Mouse (Mus musculus) Patski (cell line): ENCODE data around the gene Hp. TPM values are rescaled to one million over a fixed set of nuclear protein-coding genes. Genes with fewer than 3 reads are reported as not detected.

ENCODE experiments used
- ATAC-seq: fragments of 100-300 bp; one replicate; pipeline ENCODE4 v1.8.0; 2021
- CTCF ChIA-PET: fragments of 350-600 bp; sonication (Branson Sonifier 250); formaldehyde crosslinking; loops from one replicate; lab custom pipeline; 2022; ENCODE audit warnings: inconsistent platforms; lab: Charles Lee
- POLR2A ChIA-PET: fragments of 350-600 bp; sonication (Branson Sonifier 250); formaldehyde crosslinking; loops from one replicate; lab custom pipeline; 2022; ENCODE audit warnings: antibody characterized with exemption, inconsistent platforms; lab: Charles Lee
- DNase-seq: peaks from one replicate; pipeline ENCODE4 v3.0.0-alpha.2; 2011; ENCODE audit warnings: low read depth, low spot score
- H3K27me3 ChIP-seq: fragments of 371-371 bp; one replicate; pipeline ENCODE4 v1.5.1; 2021
- CTCF ChIP-seq: fragments of 100-300 bp; IDR thresholded peaks from one replicate; pipeline ENCODE4 v1.5.1; 2021
- in situ Hi-C: fragments of 300-500 bp; cut with MboI; formaldehyde crosslinking; loops from 3 replicates; pipeline ENCODE4 v1.11.1; 2018; ENCODE audit warnings: low pct_unique_long_range_greater_than_20kb, mixed read lengths
- polyA plus RNA-seq: library from polyadenylated mRNA; unstranded; gene quantifications from one replicate; pipeline ENCODE4 v1.2.3, GENCODE M21; 2021

Gene Hp
- 0.45 TPM for polyA plus RNA-seq

- no peak for DNase-seq
- in situ Hi-C loops = no loop called here
- POLR2A ChIA-PET = no interaction called here
- ATAC-seq = no peak
- TF ChIP-seq CTCF = no peak
- H3K27me3 ChIP-seq = no peaks in the 10 kb centered on the region
- CTCF ChIA-PET = no interaction called here
These were observed at the start of gene Hp for GRCm38 (mm10) chr8:109578900-109579301. Gene Hp (minus strand): TSS chr8:109579172.

GRCm38 (mm10) chr8:109628638-109629037 lies 49.7 kb upstream of the Hp start:
- in situ Hi-C loops = no loop called here
- peaks cover 7% of the 10 kb centered on the region for H3K27me3 ChIP-seq
- no peak for TF ChIP-seq CTCF
- DNase-seq (no peak), ATAC-seq (no peak)
- POLR2A ChIA-PET = no interaction called here
- CTCF ChIA-PET = no interaction called here

- ATAC-seq (no peak), DNase-seq (no peak)
- in situ Hi-C loops = no loop called here
- peaks cover 4% of the 10 kb centered on the region for H3K27me3 ChIP-seq
- ChIA-PET POLR2A (no interaction called here), CTCF (no interaction called here)
- TF ChIP-seq CTCF = no peak
These were observed 36.6 kb upstream of the Hp start for GRCm38 (mm10) chr8:109615569-109615968.

- in situ Hi-C loops = no loop called here
- ATAC-seq (no peak), DNase-seq (no peak)
- H3K27me3 ChIP-seq = peaks cover 4% of the 10 kb centered on the region
- CTCF ChIA-PET = no interaction called here
- POLR2A ChIA-PET = interaction anchor here (0.7 kb wide), 1 partner anchor 27 kb away, joined by 4 read pairs; no protein-coding TSS in a partner anchor
- peak; percentile 55 for TF ChIP-seq CTCF
These were observed 35.6 kb upstream of the Hp start, which contains the start of gene Pkd1l3 for GRCm38 (mm10) chr8:109614243-109615210. Gene Pkd1l3 (plus strand): TSS chr8:109614517.

- in situ Hi-C loops = no loop called here
- DNase-seq (no peak), ATAC-seq (no peak)
- H3K27me3 ChIP-seq = peaks cover 4% of the 10 kb centered on the region
- CTCF ChIA-PET = no interaction called here
- POLR2A ChIA-PET = interaction anchor here (0.6 kb wide), 1 partner anchor 46 kb away, joined by 4 read pairs; no protein-coding TSS in a partner anchor
- TF ChIP-seq CTCF = no peak
These were observed 30.2 kb upstream of the Hp start for GRCm38 (mm10) chr8:109609153-109609502.

- peaks cover 4% of the 10 kb centered on the region for H3K27me3 ChIP-seq
- ChIA-PET CTCF (interaction anchor here (2.9 to 3.3 kb wide), 2 partner anchors 12 to 15 kb away, joined by 10 to 19 read pairs; no protein-coding TSS in a partner anchor), POLR2A (interaction anchor here (0.6 to 1.3 kb wide), 3 partner anchors 41 to 84 kb away, joined by 3 to 4 read pairs (median 4); no protein-coding TSS in a partner anchor)
- DNase-seq (peak; percentile 61), ATAC-seq (peak; percentile 99)
- in situ Hi-C loops = no loop called here
- TF ChIP-seq CTCF = no peak
These were observed 29.5 kb upstream of the Hp start, which contains the start of gene Dhodh for GRCm38 (mm10) chr8:109608271-109609152. Gene Dhodh (minus strand): TSS chr8:109608673.

- POLR2A ChIA-PET = interaction anchor here (1.3 kb wide), 1 partner anchor 84 kb away, joined by 3 read pairs; no protein-coding TSS in a partner anchor
- CTCF ChIA-PET = interaction anchor here (1.0 to 3.3 kb wide), 3 partner anchors 11 to 20 kb away, joined by 3 to 19 read pairs (median 10); no protein-coding TSS in a partner anchor
- H3K27me3 ChIP-seq = no peaks in the 10 kb centered on the region
- no peak for TF ChIP-seq CTCF
- ATAC-seq (no peak), DNase-seq (no peak)
- in situ Hi-C loops = no loop called here
These were observed 28.7 kb upstream of the Hp start for GRCm38 (mm10) chr8:109607650-109608049.

- no peak for TF ChIP-seq CTCF
- ChIA-PET CTCF (interaction anchor here (0.7 to 3.3 kb wide), 5 partner anchors 10 to 61 kb away, joined by 3 to 19 read pairs (median 3); no protein-coding TSS in a partner anchor), POLR2A (no interaction called here)
- no peak for ATAC-seq
- DNase-seq = no peak
- in situ Hi-C loops = no loop called here
- H3K27me3 ChIP-seq = no peaks in the 10 kb centered on the region
These were observed 27.8 kb upstream of the Hp start for GRCm38 (mm10) chr8:109606725-109607124.

GRCm38 (mm10) chr8:109595854-109596253 lies 16.9 kb upstream of the Hp start:
- peak; percentile 92 for TF ChIP-seq CTCF
- DNase-seq = no peak
- peak; percentile 65 for ATAC-seq
- no peaks in the 10 kb centered on the region for H3K27me3 ChIP-seq
- in situ Hi-C loops = no loop called here
- ChIA-PET CTCF (interaction anchor here (1.0 to 2.9 kb wide), 3 partner anchors 8 to 25 kb away, joined by 3 to 19 read pairs (median 4); no protein-coding TSS in a partner anchor), POLR2A (no interaction called here)
